Mouse (Mus musculus): ENCODE measurements at regions not wholly inside any gene's neighbourhood (a gene's known extent, or its start where the extent isn't known, plus 50 kb on each side); places are given as distances from the start of the nearest gene placed in this dataset.

DNA sequence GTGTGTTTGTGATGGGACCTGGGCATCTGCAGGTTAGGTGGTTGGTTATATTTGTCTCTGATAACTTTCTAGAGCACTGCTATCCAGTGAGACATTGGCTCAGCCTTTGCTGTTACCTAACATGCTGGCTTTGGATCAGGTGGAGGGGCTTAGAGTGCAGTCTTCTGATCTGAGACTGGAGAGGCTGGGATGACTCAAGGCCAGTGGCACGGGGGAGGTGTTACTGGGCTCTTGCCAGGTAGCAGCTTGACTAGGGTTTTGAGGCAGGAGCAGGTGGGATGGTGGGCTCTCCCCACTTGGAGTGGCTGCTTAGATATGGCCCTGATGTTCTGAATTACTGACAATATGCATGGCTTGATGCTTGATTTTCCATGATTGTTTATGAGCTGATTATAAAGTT lies 236.0 kb downstream of the Zfp704 start:
- no peak for ATAC-seq
- no peaks in the 10 kb centered on the region for H3K4me1 ChIP-seq (ENCODE audit: control insufficient read depth, insufficient read depth, low read length)
- 85% methylated on average over 1 of the region's 1 CpGs for WGBS
- H3K27ac ChIP-seq (ENCODE audit: low read length): no peak overlapping the region
- no peaks in the 10 kb centered on the region for H3K36me3 ChIP-seq (ENCODE audit: control insufficient read depth, insufficient read depth, low read length)
- no peak overlapping the region for H3K4me2 ChIP-seq (ENCODE audit: low read depth, low read length)
- no peaks in the 10 kb centered on the region for H3K9me3 ChIP-seq (ENCODE audit: control insufficient read depth, low read length)
- no peak overlapping the region for H3K4me3 ChIP-seq (ENCODE audit: low read length)
- no peaks in the 10 kb centered on the region for H3K27me3 ChIP-seq (replicated peaks; ENCODE audit: control insufficient read depth, insufficient read depth, low read length)
- H3K9ac ChIP-seq (ENCODE audit: low read depth, low read length): no peak overlapping the region

DNA sequence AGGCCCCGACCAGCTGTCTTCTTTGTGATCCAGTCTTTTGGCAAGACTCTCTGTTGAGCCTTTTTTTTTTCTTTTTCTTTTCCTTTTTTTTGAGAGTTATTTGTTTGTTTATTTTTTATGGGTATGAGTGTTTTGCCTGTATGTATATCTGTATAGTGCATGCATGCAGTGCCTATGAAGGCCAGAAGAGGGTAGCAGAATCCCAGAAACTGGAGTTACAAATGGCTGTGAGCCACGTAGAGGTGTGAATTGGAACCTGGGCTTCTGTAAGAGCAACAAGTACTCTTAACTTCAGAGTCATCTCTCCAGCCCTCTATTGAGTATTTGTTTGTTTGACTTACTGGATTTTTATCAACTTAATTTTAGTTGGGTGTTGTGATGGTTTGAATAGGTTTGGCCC lies 239.8 kb downstream of the Zfp704 start:
- WGBS: 92% methylated on average over 2 of the region's 2 CpGs

GRCm38 (mm10) chr3:9365791-9366190 lies 244.1 kb downstream of the Zfp704 start:
- no peak overlapping the region for H3K4me3 ChIP-seq (ENCODE audit: low read length)
- H3K4me2 ChIP-seq (ENCODE audit: low read depth, low read length): no peak overlapping the region
- ATAC-seq: no peak
- no peaks in the 10 kb centered on the region for H3K9me3 ChIP-seq (ENCODE audit: control insufficient read depth, low read length)
- no peak overlapping the region for H3K27ac ChIP-seq (ENCODE audit: low read length)
- WGBS: 83% methylated on average over 9 of the region's 9 CpGs
- no peaks in the 10 kb centered on the region for H3K27me3 ChIP-seq (replicated peaks; ENCODE audit: control insufficient read depth, insufficient read depth, low read length)
- no peak overlapping the region for H3K9ac ChIP-seq (ENCODE audit: low read depth, low read length)
- no peaks in the 10 kb centered on the region for H3K4me1 ChIP-seq (ENCODE audit: control insufficient read depth, insufficient read depth, low read length)
- no peaks in the 10 kb centered on the region for H3K36me3 ChIP-seq (ENCODE audit: control insufficient read depth, insufficient read depth, low read length)

More for the DNA sequence above, 239.8 kb downstream of the Zfp704 start:
- Histone ChIP-seq H3K4me2 (ENCODE audit: low read depth, low read length) (no peak overlapping the region), H3K9me3 (ENCODE audit: control insufficient read depth, low read length) (no peaks in the 10 kb centered on the region), H3K9ac (ENCODE audit: low read depth, low read length) (no peak overlapping the region), H3K4me1 (ENCODE audit: control insufficient read depth, insufficient read depth, low read length) (no peaks in the 10 kb centered on the region), H3K27me3 (replicated peaks; ENCODE audit: control insufficient read depth, insufficient read depth, low read length) (no peaks in the 10 kb centered on the region), H3K27ac (ENCODE audit: low read length) (no peak overlapping the region), H3K4me3 (ENCODE audit: low read length) (no peak overlapping the region), H3K36me3 (ENCODE audit: control insufficient read depth, insufficient read depth, low read length) (no peaks in the 10 kb centered on the region)
- ATAC-seq: no peak

DNA sequence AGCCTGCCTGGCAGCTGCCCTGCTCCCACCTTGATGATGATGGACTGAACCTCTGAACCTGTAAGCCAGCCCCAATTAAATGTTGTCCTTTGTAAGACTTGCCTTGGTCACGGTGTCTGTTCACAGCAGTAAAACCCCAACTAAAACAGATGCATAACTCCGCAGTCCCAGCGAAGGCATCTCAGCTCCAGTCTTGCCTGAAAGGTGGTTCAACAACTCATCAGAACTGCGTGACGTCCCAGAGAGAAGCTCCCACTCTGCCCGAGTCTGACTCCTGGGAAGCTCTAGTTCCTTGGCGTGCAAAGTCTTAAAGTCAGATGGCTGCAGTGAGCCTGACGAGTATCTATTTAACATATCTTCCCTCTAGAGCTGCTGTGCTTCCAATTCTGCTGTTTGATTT lies 250.7 kb downstream of the Zfp704 start:
- 95% methylated on average over 8 of the region's 8 CpGs for WGBS
- ATAC-seq: no peak
- H3K27me3 ChIP-seq (replicated peaks; ENCODE audit: control insufficient read depth, insufficient read depth, low read length): no peaks in the 10 kb centered on the region

GRCm38 (mm10) chr3:9358111-9358510 lies 251.8 kb downstream of the Zfp704 start:
- WGBS: 55% methylated on average over 12 of the region's 12 CpGs
- Histone ChIP-seq H3K9ac (ENCODE audit: low read depth, low read length) (no peak overlapping the region), H3K27ac (ENCODE audit: low read length) (no peak overlapping the region), H3K4me1 (ENCODE audit: control insufficient read depth, insufficient read depth, low read length) (no peaks in the 10 kb centered on the region), H3K4me3 (ENCODE audit: low read length) (no peak overlapping the region), H3K9me3 (ENCODE audit: control insufficient read depth, low read length) (no peaks in the 10 kb centered on the region), H3K27me3 (replicated peaks; ENCODE audit: control insufficient read depth, insufficient read depth, low read length) (no peaks in the 10 kb centered on the region), H3K36me3 (ENCODE audit: control insufficient read depth, insufficient read depth, low read length) (no peaks in the 10 kb centered on the region), H3K4me2 (ENCODE audit: low read depth, low read length) (no peak overlapping the region)
- ATAC-seq: no peak

More for the DNA sequence above, 250.7 kb downstream of the Zfp704 start:
- H3K4me1 ChIP-seq (ENCODE audit: control insufficient read depth, insufficient read depth, low read length): no peaks in the 10 kb centered on the region
- no peak overlapping the region for H3K27ac ChIP-seq (ENCODE audit: low read length)
- no peak overlapping the region for H3K4me2 ChIP-seq (ENCODE audit: low read depth, low read length)
- H3K36me3 ChIP-seq (ENCODE audit: control insufficient read depth, insufficient read depth, low read length): no peaks in the 10 kb centered on the region
- no peak overlapping the region for H3K4me3 ChIP-seq (ENCODE audit: low read length)
- H3K9me3 ChIP-seq (ENCODE audit: control insufficient read depth, low read length): no peaks in the 10 kb centered on the region
- no peak overlapping the region for H3K9ac ChIP-seq (ENCODE audit: low read depth, low read length)

GRCm38 (mm10) chr3:9357639-9358038 lies 252.2 kb downstream of the Zfp704 start:
- 86% methylated on average over 2 of the region's 2 CpGs for WGBS
- ATAC-seq: no peak
- H3K4me1 ChIP-seq (ENCODE audit: control insufficient read depth, insufficient read depth, low read length): no peaks in the 10 kb centered on the region

GRCm38 (mm10) chr3:9355875-9356274 lies 254.0 kb downstream of the Zfp704 start:
- Histone ChIP-seq H3K36me3 (ENCODE audit: control insufficient read depth, insufficient read depth, low read length) (no peaks in the 10 kb centered on the region), H3K4me2 (ENCODE audit: low read depth, low read length) (no peak overlapping the region), H3K27me3 (replicated peaks; ENCODE audit: control insufficient read depth, insufficient read depth, low read length) (no peaks in the 10 kb centered on the region), H3K4me1 (ENCODE audit: control insufficient read depth, insufficient read depth, low read length) (no peaks in the 10 kb centered on the region), H3K9me3 (ENCODE audit: control insufficient read depth, low read length) (no peaks in the 10 kb centered on the region), H3K27ac (ENCODE audit: low read length) (no peak overlapping the region), H3K4me3 (ENCODE audit: low read length) (no peak overlapping the region), H3K9ac (ENCODE audit: low read depth, low read length) (no peak overlapping the region)
- 61% methylated on average over 4 of the region's 4 CpGs for WGBS
- ATAC-seq: no peak

More at GRCm38 (mm10) chr3:9357639-9358038, 252.2 kb downstream of the Zfp704 start:
- H3K36me3 ChIP-seq (ENCODE audit: control insufficient read depth, insufficient read depth, low read length): no peaks in the 10 kb centered on the region
- no peak overlapping the region for H3K27ac ChIP-seq (ENCODE audit: low read length)
- H3K9ac ChIP-seq (ENCODE audit: low read depth, low read length): no peak overlapping the region
- H3K9me3 ChIP-seq (ENCODE audit: control insufficient read depth, low read length): no peaks in the 10 kb centered on the region
- H3K27me3 ChIP-seq (replicated peaks; ENCODE audit: control insufficient read depth, insufficient read depth, low read length): no peaks in the 10 kb centered on the region
- H3K4me3 ChIP-seq (ENCODE audit: low read length): no peak overlapping the region
- no peak overlapping the region for H3K4me2 ChIP-seq (ENCODE audit: low read depth, low read length)

DNA sequence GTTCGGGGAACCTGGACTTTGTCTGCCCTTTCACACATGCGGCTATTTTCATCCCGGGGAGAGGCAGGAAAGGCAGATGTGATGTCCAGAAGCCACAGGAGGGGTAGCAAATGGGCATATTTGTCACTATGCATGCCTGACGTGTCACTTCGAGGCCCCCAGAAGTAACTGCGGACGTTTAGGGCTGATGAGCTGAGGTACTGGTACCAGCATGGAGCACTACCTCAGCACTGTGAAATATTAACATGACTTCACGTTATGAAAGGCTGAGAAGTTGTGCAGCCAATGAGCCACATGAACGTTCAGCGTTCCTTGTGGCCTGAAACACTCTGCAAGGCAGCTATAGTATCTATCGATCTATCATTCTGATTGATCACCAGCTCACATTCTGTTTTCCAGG lies 255.1 kb downstream of the Zfp704 start:
- Histone ChIP-seq H3K36me3 (ENCODE audit: control insufficient read depth, insufficient read depth, low read length) (no peaks in the 10 kb centered on the region), H3K4me1 (ENCODE audit: control insufficient read depth, insufficient read depth, low read length) (no peaks in the 10 kb centered on the region), H3K4me3 (ENCODE audit: low read length) (no peak overlapping the region), H3K4me2 (ENCODE audit: low read depth, low read length) (no peak overlapping the region), H3K27ac (ENCODE audit: low read length) (no peak overlapping the region), H3K9me3 (ENCODE audit: control insufficient read depth, low read length) (no peaks in the 10 kb centered on the region), H3K27me3 (replicated peaks; ENCODE audit: control insufficient read depth, insufficient read depth, low read length) (no peaks in the 10 kb centered on the region), H3K9ac (ENCODE audit: low read depth, low read length) (no peak overlapping the region)
- 75% methylated on average over 11 of the region's 11 CpGs for WGBS
- ATAC-seq: no peak

- peak; percentile 91 for ATAC-seq
- H3K27me3 ChIP-seq (replicated peaks; ENCODE audit: control insufficient read depth, insufficient read depth, low read length): no peaks in the 10 kb centered on the region
- H3K27ac ChIP-seq (ENCODE audit: low read length): no peak overlapping the region
Observed at GRCm38 (mm10) chr3:9352251-9352650, 257.6 kb downstream of the Zfp704 start.

DNA sequence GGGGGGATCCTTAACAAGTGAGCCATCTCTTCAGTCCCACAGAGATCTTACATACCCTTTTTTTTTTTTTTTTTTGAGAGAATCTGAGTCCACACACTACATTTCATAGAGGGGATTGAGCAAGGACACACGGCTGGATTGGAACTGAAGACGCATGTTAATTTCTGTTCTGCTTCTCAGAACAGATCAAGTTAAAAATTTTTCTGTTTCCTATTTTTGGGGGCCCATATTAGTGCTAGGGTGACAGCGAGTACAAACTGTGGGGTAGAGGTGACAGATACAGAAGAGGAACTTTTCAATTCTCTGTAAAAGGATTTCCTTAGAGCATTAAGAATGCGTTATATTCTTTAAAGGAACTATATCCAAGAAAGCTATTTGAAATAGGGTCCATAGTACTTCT lies 260.1 kb downstream of the Zfp704 start:
- Histone ChIP-seq H3K4me1 (ENCODE audit: control insufficient read depth, insufficient read depth, low read length) (peaks cover 7% of the 10 kb centered on the region), H3K4me2 (ENCODE audit: low read depth, low read length) (no peak overlapping the region), H3K4me3 (ENCODE audit: low read length) (no peak overlapping the region), H3K27ac (ENCODE audit: low read length) (no peak overlapping the region), H3K9ac (ENCODE audit: low read depth, low read length) (no peak overlapping the region), H3K27me3 (replicated peaks; ENCODE audit: control insufficient read depth, insufficient read depth, low read length) (0 out of 2 replicates have a peak, but pooled peaks cover 2% of the 10 kb centered on the region), H3K9me3 (ENCODE audit: control insufficient read depth, low read length) (no peaks in the 10 kb centered on the region), H3K36me3 (ENCODE audit: control insufficient read depth, insufficient read depth, low read length) (no peaks in the 10 kb centered on the region)
- 88% methylated on average over 4 of the region's 4 CpGs for WGBS
- ATAC-seq: no peak

More at GRCm38 (mm10) chr3:9352251-9352650, 257.6 kb downstream of the Zfp704 start:
- no peaks in the 10 kb centered on the region for H3K9me3 ChIP-seq (ENCODE audit: control insufficient read depth, low read length)
- H3K9ac ChIP-seq (ENCODE audit: low read depth, low read length): no peak overlapping the region
- WGBS: 45% methylated on average over 7 of the region's 7 CpGs
- H3K4me2 ChIP-seq (ENCODE audit: low read depth, low read length): no peak overlapping the region
- H3K4me3 ChIP-seq (ENCODE audit: low read length): no peak overlapping the region
- no peaks in the 10 kb centered on the region for H3K36me3 ChIP-seq (ENCODE audit: control insufficient read depth, insufficient read depth, low read length)
- H3K4me1 ChIP-seq (ENCODE audit: control insufficient read depth, insufficient read depth, low read length): peaks cover 5% of the 10 kb centered on the region
